Mouse (Mus musculus) heart, adult 18-20 months (tissue): ENCODE data around the gene Ift81. TPM values are rescaled to one million over a fixed set of nuclear protein-coding genes. Genes with fewer than 3 reads are reported as not detected.

Experiments
- DNase-seq, 2 experiments: peaks; one replicate each; pipeline ENCODE4 v3.0.0; 2021 to 2022; ENCODE audit warnings: mixed read lengths in 1 of 2
- total RNA-seq, 2 experiments: library from RNA; stranded (reverse); gene quantifications; 2 replicates each; pipeline ENCODE4 v1.2.3; 2021

The Ift81 gene
- total RNA-seq, 2 experiments from 2014 or later, result 68.8 to 69.9 TPM

DNA sequence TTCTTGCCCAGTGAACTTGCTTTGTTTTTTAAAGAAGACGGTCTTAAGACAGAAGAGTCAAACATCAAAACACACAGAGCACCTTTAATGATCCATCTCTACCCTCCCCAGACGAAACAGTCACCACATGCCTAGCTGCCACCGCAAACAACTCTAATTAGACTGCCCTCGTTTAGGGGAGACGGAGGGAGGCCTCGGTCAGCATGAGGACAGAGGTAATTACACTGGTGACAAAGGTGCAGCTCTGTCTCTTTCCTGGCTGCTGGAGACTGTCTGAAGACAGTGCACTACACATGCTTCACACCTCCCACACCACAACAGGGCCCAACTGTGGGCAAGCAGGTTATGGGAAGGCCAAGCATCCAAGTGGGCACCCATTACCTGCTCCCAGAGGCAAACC lies 66.5 kb downstream of the Ift81 start:
- peak in 1 of 2 experiments; percentile 44 for DNase-seq

DNA sequence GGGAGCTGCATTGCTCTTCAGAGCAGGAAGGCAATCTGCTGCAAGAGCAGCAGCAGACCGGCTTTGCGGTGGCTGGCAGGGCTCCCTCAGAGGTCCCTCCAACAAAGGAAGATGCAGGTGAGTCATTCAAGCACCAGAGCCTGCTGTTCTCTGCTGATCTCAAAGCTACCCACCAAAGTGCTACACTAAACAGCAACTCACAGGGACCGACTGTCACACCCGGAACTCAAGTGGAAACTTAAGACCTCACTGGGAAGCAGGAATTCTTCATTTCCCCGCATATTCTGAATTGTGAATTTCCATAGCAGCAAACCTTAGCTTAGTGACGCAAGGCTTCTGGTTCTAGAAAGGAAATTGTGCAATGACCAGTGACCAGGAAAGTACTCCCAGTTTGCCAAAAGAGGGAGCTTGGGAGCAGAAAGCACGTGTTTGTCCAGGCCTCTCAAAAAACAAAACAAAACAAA lies 67.0 kb downstream of the Ift81 start:
- peak; percentile 82 to 86 for DNase-seq

DNA sequence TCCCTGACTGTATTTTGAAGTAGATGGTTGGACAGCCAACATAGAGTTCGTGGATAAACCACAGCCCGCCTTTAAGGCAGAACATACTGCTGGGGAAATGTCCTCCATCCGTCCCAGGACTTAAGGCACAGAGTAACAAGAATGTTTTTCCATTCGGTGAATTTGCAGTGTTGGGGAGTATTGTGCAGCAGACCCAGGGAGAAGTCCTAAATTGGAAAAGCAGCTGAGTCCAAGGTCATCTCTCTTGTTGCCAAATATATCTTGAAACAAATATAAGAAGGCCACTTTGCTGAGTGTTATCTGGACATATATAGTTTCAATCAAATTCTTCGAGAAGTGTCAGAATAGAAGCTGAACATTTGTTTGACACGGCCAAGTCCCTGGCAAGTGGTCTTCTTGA lies 70.9 kb downstream of the Ift81 start:
- peak in 1 of 2 experiments; percentile 14 for DNase-seq

DNA sequence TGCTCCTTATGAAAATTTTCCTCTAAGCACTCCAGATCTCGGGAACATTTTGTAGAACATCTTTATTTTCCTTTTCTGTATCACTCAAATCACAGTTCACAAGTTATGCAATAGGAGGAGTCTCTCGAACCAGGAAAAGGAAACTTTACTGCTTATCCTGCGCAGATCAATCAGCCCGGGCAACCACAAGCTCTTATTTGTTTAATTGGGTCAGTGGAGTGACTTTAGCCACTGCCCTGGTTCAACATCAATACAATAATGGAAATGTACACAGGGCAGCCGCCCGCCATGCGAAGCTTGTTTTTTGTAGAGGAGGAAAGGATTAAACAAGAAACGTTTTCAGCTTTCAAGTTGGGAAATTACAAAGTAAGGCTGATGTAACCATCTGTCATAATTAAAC lies 72.4 kb downstream of the Ift81 start:
- DNase-seq, result no peak

DNA sequence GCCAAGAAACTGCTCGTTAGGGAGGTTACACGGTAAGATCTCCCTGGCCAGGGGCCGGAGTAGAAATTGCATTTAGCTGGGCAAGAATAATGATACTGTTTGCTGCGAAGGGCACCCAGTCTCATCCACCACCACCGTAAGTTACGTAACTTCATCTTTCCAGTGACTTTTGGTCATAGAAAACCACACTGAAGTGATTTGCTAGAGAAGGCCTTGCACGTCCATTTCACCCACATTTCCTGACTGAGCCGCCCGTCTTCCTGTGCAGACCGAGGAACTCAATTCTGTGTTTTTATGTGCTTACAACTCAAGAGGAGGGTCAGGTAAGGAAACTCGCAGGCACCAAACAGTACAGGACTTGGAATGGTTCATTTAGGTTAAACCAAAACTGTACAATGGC lies 76.2 kb downstream of the Ift81 start:
- no peak for DNase-seq

DNA sequence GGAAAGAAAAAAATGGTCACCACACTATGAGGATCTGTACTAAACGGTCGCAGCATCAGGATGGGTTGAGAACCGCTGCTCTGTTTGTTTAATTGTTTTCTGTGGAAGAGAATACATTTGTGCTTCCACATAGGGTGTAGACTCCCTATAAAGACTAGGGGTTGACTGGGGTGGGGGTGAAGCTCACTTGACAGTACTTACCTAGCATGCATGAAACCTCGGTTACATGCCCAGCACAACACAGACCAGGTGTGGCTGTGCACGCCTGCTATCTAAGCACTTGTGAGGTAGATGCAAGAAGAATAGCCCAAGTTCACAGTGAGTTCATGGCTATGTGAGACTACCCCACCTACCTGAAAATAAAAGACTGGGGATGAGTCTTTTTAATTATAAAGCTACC lies 76.7 kb downstream of the Ift81 start:
- no peak for DNase-seq

DNA sequence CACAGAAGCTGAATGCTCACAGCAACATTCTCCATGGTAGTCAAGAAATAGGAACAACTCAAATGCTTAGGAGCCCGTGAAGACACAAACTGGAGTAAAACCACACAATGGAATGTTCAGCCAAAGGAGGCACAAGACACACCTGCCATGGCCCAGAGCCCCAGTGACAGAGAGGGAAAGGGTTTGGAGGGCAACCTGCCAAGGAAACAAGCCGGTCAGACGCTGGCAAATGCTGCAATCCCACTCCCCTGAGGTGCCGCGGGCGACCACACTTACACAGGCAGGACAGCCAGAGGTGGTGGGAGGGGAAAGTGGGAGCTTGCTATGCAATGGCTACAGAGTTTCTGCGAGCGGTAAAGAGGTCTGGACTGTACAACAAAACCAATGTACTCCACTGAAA lies 80.4 kb downstream of the Ift81 start:
- no peak for DNase-seq

DNA sequence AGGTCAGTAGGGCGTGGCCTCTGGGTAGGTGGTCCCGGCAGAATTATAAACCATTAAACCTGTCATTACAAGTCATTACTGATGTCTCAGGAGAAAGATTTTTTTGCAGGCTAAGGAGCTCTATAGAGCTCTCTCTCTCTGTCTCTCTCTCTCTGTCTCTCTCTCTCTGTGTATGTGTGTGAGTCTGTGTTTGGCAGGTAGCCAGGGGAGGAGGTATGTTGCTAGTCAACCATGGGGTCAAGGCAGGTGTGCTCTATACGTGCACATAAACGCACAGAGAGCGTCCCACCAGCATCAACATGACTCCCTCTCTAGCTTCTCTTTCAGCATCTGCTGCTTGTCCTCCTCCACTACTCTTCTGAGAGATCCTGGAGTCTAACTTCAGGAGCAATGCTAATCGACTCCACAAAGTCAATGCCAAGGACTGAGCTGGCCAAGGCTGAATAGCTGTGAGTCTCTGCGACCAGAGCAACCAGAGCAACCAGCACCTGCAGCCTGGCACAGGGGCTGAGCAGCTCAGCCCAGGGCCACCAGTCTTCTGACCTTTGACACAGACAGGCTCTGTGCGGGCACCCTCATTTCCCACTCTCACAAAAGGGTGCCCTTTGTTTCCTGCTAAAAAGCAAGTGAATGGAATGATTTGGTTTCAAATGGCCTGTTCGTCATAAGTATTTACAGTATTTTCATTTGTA lies 84.3 kb downstream of the Ift81 start:
- DNase-seq, result no peak

DNA sequence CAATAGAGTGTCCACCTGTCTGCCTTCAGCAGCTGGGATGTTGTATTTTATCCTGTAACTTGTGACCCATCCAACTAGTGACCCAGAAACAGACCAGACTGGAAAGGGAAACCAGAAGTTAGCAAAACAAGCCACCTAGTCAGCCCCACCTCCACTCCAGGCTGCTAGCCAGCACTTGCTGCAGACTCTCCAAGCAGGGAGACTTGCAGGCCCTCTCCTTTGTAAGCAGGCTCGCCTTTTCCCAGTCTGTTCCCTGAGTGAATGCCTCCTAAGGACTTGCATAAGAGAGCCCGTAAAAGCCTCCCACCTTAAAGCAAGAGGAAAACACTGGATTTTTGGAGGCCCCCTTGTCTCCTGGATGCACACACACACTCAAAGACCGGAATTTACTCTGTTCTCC lies 85.0 kb downstream of the Ift81 start:
- peak; percentile 87 to 88 for DNase-seq

DNA sequence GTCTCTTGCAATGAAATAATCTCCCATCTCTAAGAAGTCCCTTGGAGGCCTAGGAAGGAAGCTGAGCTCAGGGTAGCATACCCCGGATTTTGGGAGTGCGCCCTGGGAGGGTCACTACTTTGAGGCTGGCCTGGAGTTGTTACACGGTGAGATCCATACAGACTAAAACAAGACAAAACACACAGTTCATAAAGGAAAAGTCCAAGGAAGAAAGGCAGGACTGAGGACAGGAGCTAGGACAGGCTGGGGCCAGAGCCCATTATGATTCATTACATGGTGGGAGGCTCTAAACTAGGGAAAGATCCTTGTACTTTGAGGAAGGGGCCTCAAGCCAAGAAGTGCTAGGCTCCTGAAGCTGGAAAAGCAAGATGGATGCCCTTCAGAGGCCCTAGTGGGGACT lies 85.7 kb downstream of the Ift81 start:
- DNase-seq, result no peak

DNA sequence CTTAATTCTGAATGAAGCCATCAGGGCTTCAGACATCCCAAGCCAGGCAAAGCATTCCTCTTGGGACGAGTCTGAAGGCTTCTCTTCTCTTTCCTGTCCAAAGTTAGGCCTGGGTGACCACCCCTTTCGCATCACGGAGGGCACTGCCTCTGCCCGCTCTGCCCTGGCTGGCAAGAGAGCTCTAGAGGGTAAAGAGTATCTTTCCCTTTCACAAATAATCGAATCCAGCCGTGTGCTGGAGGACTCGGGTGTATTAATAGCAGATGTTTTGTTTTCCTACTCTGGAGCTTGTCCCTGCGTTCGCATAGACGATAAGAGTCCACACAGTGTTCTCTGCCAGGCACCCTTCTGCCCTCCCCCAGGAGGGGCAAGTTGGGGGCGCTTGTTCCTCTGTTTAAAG lies 86.6 kb downstream of the Ift81 start:
- DNase-seq, result peak; percentile 68 to 75

DNA sequence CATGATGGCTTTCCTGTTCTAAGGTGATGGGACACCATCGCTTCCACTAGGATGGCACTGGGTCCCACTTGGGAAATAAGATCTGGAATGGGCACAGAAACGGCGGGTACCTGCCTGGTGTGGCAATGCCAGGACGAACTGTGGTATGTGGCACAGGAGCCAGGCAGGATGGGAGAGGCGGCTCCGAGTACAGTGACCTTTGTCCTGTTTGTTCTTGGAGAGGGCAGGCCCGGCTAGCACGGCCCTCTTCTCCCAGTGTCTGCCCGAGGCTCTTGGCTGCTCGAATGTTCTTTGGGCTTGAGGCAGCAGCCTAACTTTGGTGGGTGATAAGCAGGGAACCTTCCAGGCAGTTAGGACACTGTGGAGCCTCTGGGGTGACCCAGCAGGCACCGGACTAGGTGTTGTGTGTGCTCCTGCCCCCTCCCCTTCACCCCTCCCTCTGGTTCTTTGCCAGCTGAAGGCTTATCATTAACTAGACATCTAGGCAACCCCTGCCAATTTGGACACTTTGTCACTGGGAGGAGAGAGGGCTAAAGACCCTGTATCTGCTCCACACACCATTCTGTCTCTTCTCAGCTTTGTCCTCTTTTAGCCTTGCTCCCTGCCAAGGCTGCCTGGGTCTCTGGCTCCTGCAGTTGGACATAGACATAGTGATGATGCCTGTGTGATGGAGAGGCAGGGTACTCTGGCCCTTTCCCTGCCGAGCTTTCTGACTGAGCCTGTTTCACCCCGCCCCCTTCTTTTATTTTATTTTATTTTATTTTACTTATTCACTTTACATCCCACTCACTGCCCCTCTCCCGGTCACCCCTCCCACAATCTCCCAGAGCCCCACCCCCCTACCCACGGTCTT lies 87.2 kb downstream of the Ift81 start:
- peak; percentile 79 to 89 for DNase-seq

DNA sequence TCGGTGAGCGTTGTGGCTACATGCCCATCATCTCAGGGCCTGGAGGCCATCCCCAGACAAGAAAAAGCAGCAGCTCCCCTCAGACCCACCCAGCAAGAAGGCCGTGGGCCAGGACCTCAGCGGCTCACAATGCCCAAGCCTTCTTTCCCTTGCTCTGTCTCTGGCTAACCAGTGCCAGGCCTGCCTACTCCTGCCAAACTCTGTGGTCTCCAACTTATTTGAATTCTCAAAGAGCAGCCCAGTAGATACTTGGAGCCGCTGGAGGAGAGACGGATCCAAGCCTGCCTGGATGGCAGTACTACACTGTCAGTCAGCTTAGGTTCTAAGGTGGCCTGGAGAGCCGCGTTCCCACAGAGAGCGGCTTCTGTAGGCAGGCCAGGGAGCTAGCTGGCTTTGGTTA lies 87.9 kb downstream of the Ift81 start:
- peak; percentile 59 to 68 for DNase-seq

DNA sequence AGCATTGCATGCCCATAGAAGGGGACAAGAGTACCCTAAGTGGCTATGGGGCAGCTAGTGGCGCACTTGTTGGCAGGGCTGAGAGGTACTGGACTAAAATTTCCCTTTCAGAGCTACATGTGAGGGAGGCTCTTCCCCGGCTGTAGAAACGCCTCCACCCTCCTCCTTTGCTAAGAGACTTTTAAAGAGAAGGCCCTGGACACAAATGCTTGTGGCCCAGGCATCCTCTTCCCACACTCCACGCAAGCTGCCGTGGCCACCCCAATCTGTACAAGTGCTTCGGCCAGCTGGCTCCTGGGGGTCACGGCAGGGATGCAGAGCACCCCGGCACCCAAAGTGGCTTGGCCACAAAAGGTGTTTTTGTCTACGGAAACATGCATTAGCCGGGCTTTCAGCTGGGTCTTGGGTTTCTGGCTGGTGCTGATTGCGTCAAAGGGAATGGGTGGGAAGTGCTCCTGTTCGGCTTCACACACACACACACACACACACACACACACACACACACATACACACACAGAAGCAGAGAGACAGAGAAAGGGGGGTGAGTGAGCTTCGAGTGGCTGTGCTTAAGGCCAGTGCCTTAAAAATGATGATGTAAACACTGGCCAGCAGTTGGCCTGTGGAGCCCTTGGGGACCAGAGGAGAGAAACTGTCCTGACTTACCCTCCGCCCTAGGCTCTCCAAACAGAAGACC lies 88.9 kb downstream of the Ift81 start:
- peak; percentile 57 to 67 for DNase-seq

DNA sequence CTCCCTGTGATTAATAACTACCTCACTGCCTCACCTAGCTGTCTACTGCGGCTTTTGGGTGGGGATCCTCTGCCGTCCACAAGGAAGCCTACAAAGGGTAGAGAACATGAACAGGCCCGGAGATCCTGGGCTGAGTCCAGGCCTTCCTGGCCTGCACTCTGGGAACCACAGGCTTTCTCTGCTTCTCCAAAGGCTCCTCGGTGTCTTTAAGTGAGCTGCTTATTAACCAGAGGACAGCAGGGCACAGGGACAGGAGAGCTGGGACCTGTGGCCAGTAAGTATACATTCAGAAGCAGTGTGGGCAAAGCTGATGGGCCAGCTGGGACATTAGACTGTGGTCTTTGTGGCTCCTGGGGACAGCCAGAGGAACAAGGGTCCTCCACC lies 89.5 kb downstream of the Ift81 start:
- peak in 1 of 2 experiments; percentile 67 for DNase-seq

DNA sequence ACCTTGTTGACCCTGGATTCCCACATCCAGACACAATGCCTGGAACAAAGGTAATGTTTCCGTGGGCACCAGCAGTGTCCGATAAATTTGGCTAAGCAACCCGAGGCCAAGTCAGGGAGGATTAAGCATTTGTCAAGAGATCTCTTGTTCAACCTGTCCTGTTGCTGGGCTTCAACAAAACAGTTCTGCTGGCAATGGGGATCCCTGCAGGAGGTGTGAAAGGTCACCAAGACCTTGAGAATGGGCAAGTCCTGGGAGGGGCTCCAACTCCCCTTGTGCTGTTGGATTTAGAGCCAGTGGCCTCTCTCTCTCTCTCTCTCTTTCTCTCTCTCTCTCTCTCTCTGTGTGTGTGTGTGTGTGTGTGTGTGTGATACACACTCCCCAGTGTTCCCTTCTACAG lies 90.1 kb downstream of the Ift81 start:
- DNase-seq, result peak; percentile 57 to 72

DNA sequence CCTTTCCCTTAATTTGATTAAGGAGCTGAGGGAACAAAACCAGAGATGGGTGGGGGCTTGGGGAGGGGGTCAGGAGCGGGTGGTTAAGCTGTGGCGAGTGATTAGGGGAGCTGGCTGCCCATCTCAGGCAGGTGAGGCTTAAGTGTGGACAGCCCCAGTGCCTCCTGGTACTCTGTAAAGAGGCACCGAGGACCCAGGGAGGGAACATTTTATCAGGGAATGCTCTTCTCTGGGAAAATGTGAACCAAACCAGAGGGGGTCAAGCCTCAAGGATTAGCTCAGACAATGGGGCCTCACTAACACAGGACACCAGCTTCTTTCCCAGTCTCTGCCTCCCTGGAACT lies 93.2 kb downstream of the Ift81 start:
- peak; percentile 70 to 82 for DNase-seq

DNA sequence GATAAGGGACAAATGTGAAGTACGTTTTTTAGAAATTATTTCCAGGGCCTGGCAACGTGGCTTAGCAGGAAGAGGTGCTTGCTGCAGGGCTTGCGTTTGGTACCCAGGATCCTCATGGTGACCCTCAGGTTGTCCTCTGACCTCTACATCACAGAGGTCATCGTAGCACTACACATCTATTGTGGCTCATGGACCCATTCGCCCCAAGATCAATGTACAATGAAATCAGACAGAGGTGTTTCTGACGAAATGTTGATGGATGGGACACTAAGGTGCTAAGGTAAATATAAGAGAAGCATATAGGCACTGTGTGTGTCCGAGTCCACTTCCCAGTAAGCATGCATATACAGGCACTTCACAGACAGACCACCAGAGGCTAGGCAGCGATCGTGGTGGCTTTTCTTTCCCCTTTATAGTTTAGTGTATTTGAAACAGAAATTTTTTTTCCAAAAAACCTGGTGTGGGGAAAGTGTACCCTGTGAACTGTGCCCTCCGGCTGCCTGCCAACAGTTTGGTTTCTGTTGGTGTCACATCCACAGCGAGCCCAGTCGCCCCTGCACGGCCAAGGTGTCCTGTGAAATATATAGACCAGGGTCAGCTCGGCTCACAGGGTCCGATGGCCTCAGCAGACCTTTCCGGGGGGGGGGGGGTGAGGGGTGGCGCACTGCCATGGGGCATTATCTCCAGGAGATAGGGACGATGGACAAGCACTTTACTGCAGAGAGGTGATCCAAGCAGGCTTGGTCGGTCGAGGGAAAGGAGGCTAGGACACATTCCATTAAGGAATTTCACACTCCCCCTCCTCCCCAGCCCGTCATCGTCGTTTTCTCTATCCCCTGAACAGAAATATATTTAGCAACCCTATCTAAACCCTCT lies 93.8 kb downstream of the Ift81 start:
- peak; percentile 71 to 78 for DNase-seq

DNA sequence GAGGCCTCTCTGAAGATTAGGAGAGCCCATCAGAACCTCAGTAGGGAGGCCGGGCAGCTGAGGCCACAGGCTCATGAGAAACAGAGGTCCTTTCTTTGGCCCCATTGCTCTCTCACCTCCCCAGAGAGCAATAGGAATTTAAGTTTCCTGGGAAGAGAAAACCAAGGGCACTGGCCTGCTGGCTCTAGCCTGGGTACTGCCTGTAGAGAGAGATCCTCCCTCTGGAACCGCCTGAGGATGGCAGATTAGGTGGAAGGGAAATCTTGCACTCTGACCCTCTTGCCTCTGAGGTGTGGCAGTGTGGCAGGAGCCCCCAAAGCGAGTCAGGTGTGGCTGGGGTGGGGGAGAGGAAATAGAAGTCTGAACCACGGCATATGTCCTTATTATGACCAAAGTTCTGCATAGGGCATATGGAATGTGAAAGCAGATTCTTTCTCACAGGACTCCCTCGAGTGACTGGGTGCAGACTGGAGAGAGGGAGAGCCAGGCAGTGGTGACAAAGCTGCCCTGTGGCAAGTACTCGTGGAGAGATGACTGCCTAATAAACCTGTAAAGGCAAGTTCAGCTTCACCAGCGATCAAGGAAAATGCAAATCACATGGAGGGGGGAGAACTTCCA lies 95.2 kb downstream of the Ift81 start:
- peak in 1 of 2 experiments; percentile 36 for DNase-seq

DNA sequence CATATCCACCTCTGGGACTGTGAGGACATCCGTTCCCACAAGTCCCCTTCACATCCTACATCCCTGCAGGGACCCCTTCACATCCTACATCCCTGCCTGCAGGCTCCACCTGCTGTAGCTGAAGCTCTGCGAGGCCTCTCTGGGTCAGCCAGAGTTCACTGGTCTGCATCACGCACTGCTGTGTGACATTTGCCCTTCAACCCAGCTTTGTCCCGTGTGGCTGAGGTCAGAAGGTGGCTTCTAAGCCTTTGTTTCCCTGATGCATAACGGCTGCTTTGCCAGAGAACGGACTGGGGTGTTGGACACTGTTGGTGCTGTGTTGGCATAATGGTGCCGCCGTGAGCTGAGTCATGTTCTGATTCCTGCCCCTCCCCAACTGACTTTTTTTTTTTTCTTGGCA lies 96.1 kb downstream of the Ift81 start:
- peak in 1 of 2 experiments; percentile 38 for DNase-seq

DNA sequence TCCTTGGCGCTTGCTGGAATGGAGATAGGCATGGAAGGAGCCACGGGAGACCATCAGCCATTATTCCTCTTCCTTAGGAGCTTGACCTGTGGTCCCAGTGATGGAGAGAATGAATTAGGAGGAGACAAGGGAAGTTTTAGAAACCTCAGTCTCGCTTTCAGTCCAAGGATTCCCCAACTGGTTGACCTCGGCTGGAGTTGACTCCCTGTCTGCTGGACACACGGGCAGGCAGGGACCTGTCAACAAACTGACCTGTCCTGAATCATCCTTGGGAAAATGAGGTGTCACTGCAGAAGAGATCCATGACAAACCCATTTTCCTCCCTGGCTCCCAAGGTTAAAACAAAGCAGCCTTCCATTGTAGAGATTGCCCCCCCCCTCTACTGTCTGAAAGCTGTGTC lies 97.4 kb downstream of the Ift81 start:
- DNase-seq, result no peak
